Mouse (Mus musculus) bone marrow macrophage, adult 2 months (primary cell): Measurements from ENCODE around the gene Ext2.

Source experiments
- CTCF ChIP-seq: IDR thresholded peaks from 2 replicates; pipeline ENCODE4 v1.5.1; 2012; ENCODE audit warnings: low read depth, mild to moderate bottlenecking, low read length, moderate library complexity
- POLR2A ChIP-seq: IDR thresholded peaks from 2 replicates; pipeline ENCODE4 v1.6.1; 2012; ENCODE audit warnings: mild to moderate bottlenecking, low read depth, low read length, borderline replicate concordance

- TF ChIP-seq POLR2A, result no peak
- no peak for TF ChIP-seq CTCF
Measured at GRCm38 (mm10) chr2:93732658-93733057, 89.7 kb downstream of the Ext2 start.
